Mouse (Mus musculus) C2C12 (cell line): Measurements from ENCODE around the gene Adrb1. TPM values are rescaled to one million over a fixed set of nuclear protein-coding genes. Genes with fewer than 3 reads are reported as not detected.

Experiments
- H3K27me3 ChIP-seq: one replicate; pipeline ENCODE4 v1.6.1; 2011; ENCODE audit not compliant: control insufficient read depth, insufficient read depth, insufficient read length
- H3K36me3 ChIP-seq: one replicate; pipeline ENCODE4 v1.6.1; 2011; ENCODE audit not compliant: control insufficient read depth, insufficient read depth
- H3K4me3 ChIP-seq: one replicate; pipeline ENCODE4 v1.5.1; 2011; ENCODE audit warnings: mild to moderate bottlenecking, control low read depth; ENCODE audit not compliant: poor library complexity, insufficient read depth, severe bottlenecking
- H3K79me2 ChIP-seq: one replicate; pipeline ENCODE4 v1.6.1; 2011; ENCODE audit not compliant: control insufficient read depth, insufficient read depth
- H3K79me3 ChIP-seq: one replicate; pipeline ENCODE4 v1.6.1; 2011; ENCODE audit warnings: low read depth, control low read depth
- H3ac ChIP-seq: one replicate; pipeline ENCODE3; 2011; ENCODE audit warnings: low read depth; ENCODE audit not compliant: control insufficient read depth, insufficient read length
- CEBPB ChIP-seq: IDR thresholded peaks from one replicate; pipeline ENCODE4 v1.6.1; 2011; ENCODE audit warnings: low read depth, mild to moderate bottlenecking, control low read depth, moderate library complexity
- CTCF ChIP-seq: IDR thresholded peaks from one replicate; pipeline ENCODE4 v1.5.1; 2011; ENCODE audit not compliant: control insufficient read depth, insufficient read depth, insufficient read length
- FOSL1 ChIP-seq: IDR thresholded peaks from one replicate; pipeline ENCODE4 v1.8.0; 2011; ENCODE audit warnings: mild to moderate bottlenecking, low read length; ENCODE audit not compliant: poor library complexity, insufficient read depth, severe bottlenecking
- MAX ChIP-seq: IDR thresholded peaks from one replicate; pipeline ENCODE4 v1.6.1; 2011; ENCODE audit warnings: mild to moderate bottlenecking, control low read depth
- MYOD1 ChIP-seq: IDR thresholded peaks from one replicate; pipeline ENCODE4 v1.6.1; 2011; ENCODE audit warnings: low read depth; ENCODE audit not compliant: control insufficient read depth, insufficient read length
- MYOG ChIP-seq: IDR thresholded peaks from one replicate; pipeline ENCODE4 v1.6.1; 2011; ENCODE audit not compliant: control insufficient read depth, insufficient read length; ENCODE audit errors: extremely low read depth
- USF1 ChIP-seq: IDR thresholded peaks from one replicate; pipeline ENCODE4 v1.6.1; 2011; ENCODE audit warnings: low read depth, mild to moderate bottlenecking, control low read depth, moderate library complexity
- polyA plus RNA-seq: library from polyadenylated mRNA; unstranded; fragments of >200 nt; fragmentation: generic; extraction: Trizol; gene quantifications from one replicate; pipeline ENCODE4 v1.2.1, GENCODE M21; 2012; ENCODE audit warnings: missing spikeins

The Adrb1 gene
- polyA plus RNA-seq, 1 experiment: 0.13 TPM

GRCm38 (mm10) chr19:56679992-56680391, 42.0 kb upstream of the Adrb1 start:
- H3K79me3 ChIP-seq: no peaks in the 10 kb centered on the region
- H3K4me3 ChIP-seq: no peak overlapping the region
- no peaks in the 10 kb centered on the region for H3K36me3 ChIP-seq
- no peak for TF ChIP-seq CTCF
- no peak for TF ChIP-seq MYOD1
- H3ac ChIP-seq: no peak overlapping the region
- no peaks in the 10 kb centered on the region for H3K27me3 ChIP-seq
- no peaks in the 10 kb centered on the region for H3K79me2 ChIP-seq

GRCm38 (mm10) chr19:56682297-56682696, 39.7 kb upstream of the Adrb1 start:
- H3K36me3 ChIP-seq: no peaks in the 10 kb centered on the region
- no peak overlapping the region for H3K4me3 ChIP-seq
- H3K27me3 ChIP-seq: no peaks in the 10 kb centered on the region
- H3ac ChIP-seq: no peak overlapping the region
- no peaks in the 10 kb centered on the region for H3K79me2 ChIP-seq
- H3K79me3 ChIP-seq: no peaks in the 10 kb centered on the region
- TF ChIP-seq CEBPB (no peak), CTCF (no peak), FOSL1 (no peak), MAX (no peak), MYOD1 (no peak), USF1 (no peak), MYOG (no peak)

- no peaks in the 10 kb centered on the region for H3K36me3 ChIP-seq
Observed at GRCm38 (mm10) chr19:56682843-56683242, 39.2 kb upstream of the Adrb1 start.

GRCm38 (mm10) chr19:56685515-56685914, 36.5 kb upstream of the Adrb1 start:
- no peak overlapping the region for H3ac ChIP-seq
- H3K27me3 ChIP-seq: no peaks in the 10 kb centered on the region
- H3K4me3 ChIP-seq: no peak overlapping the region
- no peaks in the 10 kb centered on the region for H3K79me2 ChIP-seq
- no peaks in the 10 kb centered on the region for H3K79me3 ChIP-seq
- no peak for TF ChIP-seq CTCF
- TF ChIP-seq FOSL1: no peak
- TF ChIP-seq USF1: no peak
- no peak for TF ChIP-seq MAX
- TF ChIP-seq MYOD1: no peak
- no peak for TF ChIP-seq MYOG
- no peak for TF ChIP-seq CEBPB
- no peaks in the 10 kb centered on the region for H3K36me3 ChIP-seq

More at GRCm38 (mm10) chr19:56682843-56683242, 39.2 kb upstream of the Adrb1 start:
- TF ChIP-seq MYOD1 (no peak), CTCF (no peak), CEBPB (no peak), MAX (no peak), USF1 (no peak), FOSL1 (no peak), MYOG (no peak)
- Histone ChIP-seq H3ac (no peak overlapping the region), H3K27me3 (no peaks in the 10 kb centered on the region), H3K79me2 (no peaks in the 10 kb centered on the region), H3K79me3 (no peaks in the 10 kb centered on the region), H3K4me3 (no peak overlapping the region)

GRCm38 (mm10) chr19:56686218-56686617, 35.8 kb upstream of the Adrb1 start:
- no peaks in the 10 kb centered on the region for H3K27me3 ChIP-seq

GRCm38 (mm10) chr19:56687026-56687635, 34.9 kb upstream of the Adrb1 start:
- Histone ChIP-seq H3ac (no peak overlapping the region), H3K4me3 (no peak overlapping the region), H3K36me3 (no peaks in the 10 kb centered on the region), H3K27me3 (no peaks in the 10 kb centered on the region), H3K79me2 (no peaks in the 10 kb centered on the region), H3K79me3 (no peaks in the 10 kb centered on the region)
- TF ChIP-seq MAX: no peak

More at GRCm38 (mm10) chr19:56686218-56686617, 35.8 kb upstream of the Adrb1 start:
- no peak for TF ChIP-seq CEBPB
- no peak for TF ChIP-seq USF1
- TF ChIP-seq MYOG: no peak
- no peak for TF ChIP-seq MAX
- TF ChIP-seq MYOD1: no peak
- no peak for TF ChIP-seq CTCF
- TF ChIP-seq FOSL1: no peak
- Histone ChIP-seq H3K36me3 (no peaks in the 10 kb centered on the region), H3ac (no peak overlapping the region), H3K79me3 (no peaks in the 10 kb centered on the region), H3K79me2 (no peaks in the 10 kb centered on the region), H3K4me3 (no peak overlapping the region)
